In the genomic region with DNA sequence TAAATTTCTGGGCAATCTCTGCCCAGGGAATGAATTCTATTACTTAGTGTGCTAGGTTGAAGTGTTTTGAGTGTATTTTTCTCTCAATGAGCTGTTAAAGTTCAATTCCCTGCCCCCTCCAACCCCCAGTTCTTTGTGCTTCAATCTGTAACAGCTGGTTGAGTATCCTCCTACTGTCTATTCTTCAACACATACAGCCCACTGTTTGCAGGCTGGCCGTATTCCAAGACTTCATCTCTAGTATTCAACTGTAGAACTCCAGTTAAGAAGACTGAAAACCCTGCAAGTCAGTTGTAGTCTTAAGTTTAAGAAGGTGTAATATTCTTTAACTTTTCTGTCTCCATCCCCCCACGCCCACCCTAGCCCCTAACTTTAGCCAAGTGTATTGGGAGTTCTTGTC, we compare ENCODE assay signal across 20 mouse cellular contexts. TPM values are rescaled to one million over a fixed set of nuclear protein-coding genes. Genes with fewer than 3 reads are reported as not detected.
DNase-seq lines count a peak whose midpoint lies in the region; ATAC-seq and TF ChIP-seq lines count a peak whose summit lies in the region.
"Had no signal": no experiment of that assay in that cellular context is flagged by ENCODE, and none has a peak within 500 bp of the region (broad histone marks: within the 10 kb centered on the region; RNA-seq: fewer than 3 reads in every experiment).

No protein-coding gene starts in this region.

- DNase-seq in embryonic facial prominence, embryonic 14.5 days (ENCODE audit: low spot score) = peak; percentile 62
- DNase-seq in embryonic facial prominence, embryonic 10.5 days (ENCODE audit: low spot score) = no peak
- DNase-seq in lung, embryonic 14.5 days = peak; percentile 70
- DNase-seq in lung, postnatal 4 days = no peak
- peak; percentile 65 for DNase-seq in brain, embryonic 14.5 days (ENCODE audit: low read depth)
- peak; percentile 66 to 70 for DNase-seq in left cerebral cortex, postnatal 14 days (ENCODE audit: low spot score in 2 of 2)
- no peak for DNase-seq in cerebellum, postnatal 36 days
- DNase-seq: cerebellum, adult 11-12 months; cerebellum, postnatal 25 days; gastrocnemius, postnatal 25 days; kidney, adult 8-10 months; kidney, postnatal 4 days; lung, postnatal 10 days had no signal

- H3K9ac ChIP-seq in embryonic facial prominence, embryonic 14.5 days (ENCODE audit: low read depth, low read length) = no peak overlapping the region
- H3K9ac ChIP-seq in lung, embryonic 14.5 days = no peak overlapping the region
- H3K9ac ChIP-seq: liver, embryonic 14.5 days had no signal

- no peak for TF ChIP-seq CTCF in lung, embryonic 14.5 days (IDR thresholded peaks at IDR 0.05; ENCODE audit: low read depth)
- no peak for TF ChIP-seq CTCF in brain, embryonic 14.5 days (IDR thresholded peaks at IDR 0.05; ENCODE audit: borderline replicate concordance, extremely low read depth, insufficient read depth, insufficient read length)

- H3K4me1 ChIP-seq in embryonic facial prominence, embryonic 14.5 days (ENCODE audit: control insufficient read depth, insufficient read depth, low read length) = no peaks in the 10 kb centered on the region
- H3K4me1 ChIP-seq in embryonic facial prominence, embryonic 10.5 days = no peaks in the 10 kb centered on the region
- peaks cover 3% of the 10 kb centered on the region; the same call in 1 of the 2 replicates for H3K4me1 ChIP-seq in lung, embryonic 14.5 days (ENCODE audit: insufficient read depth)
- H3K4me1 ChIP-seq: hindbrain, embryonic 10.5 days had no signal

- no peaks in the 10 kb centered on the region for H3K9me3 ChIP-seq in embryonic facial prominence, embryonic 14.5 days (ENCODE audit: control insufficient read depth, low read length)
- no peaks in the 10 kb centered on the region for H3K9me3 ChIP-seq in embryonic facial prominence, embryonic 10.5 days
- H3K9me3 ChIP-seq in lung, embryonic 14.5 days (ENCODE audit: low read depth, low read length) = no peaks in the 10 kb centered on the region
- H3K9me3 ChIP-seq: G1E; hindbrain, embryonic 10.5 days had no signal

- TF ChIP-seq POLR2A in brain, embryonic 14.5 days (IDR thresholded peaks at IDR 0.05; ENCODE audit: borderline replicate concordance, extremely low read depth, insufficient read depth, insufficient read length, poor library complexity, severe bottlenecking) = no peak

- 70% methylated on average over 2 of the region's 2 CpGs for WGBS in embryonic facial prominence, embryonic 14.5 days
- WGBS in embryonic facial prominence, embryonic 10.5 days = 84% methylated on average over 2 of the region's 2 CpGs
- WGBS in lung, embryonic 14.5 days = 61% methylated on average over 2 of the region's 2 CpGs

- no peak overlapping the region for H3K4me2 ChIP-seq in embryonic facial prominence, embryonic 14.5 days (ENCODE audit: low read depth, low read length)
- no peak overlapping the region for H3K4me2 ChIP-seq in lung, embryonic 14.5 days

- H3K36me3 ChIP-seq in embryonic facial prominence, embryonic 14.5 days (ENCODE audit: control insufficient read depth, insufficient read depth, low read length) = no peaks in the 10 kb centered on the region
- H3K36me3 ChIP-seq in embryonic facial prominence, embryonic 10.5 days (replicated peaks) = no peaks in the 10 kb centered on the region
- no peaks in the 10 kb centered on the region for H3K36me3 ChIP-seq in lung, embryonic 14.5 days (ENCODE audit: insufficient read depth)
- H3K36me3 ChIP-seq: G1E; hindbrain, embryonic 10.5 days had no signal

- intact Hi-C loops in left cerebral cortex, postnatal 14 days (cut with DNase I) = no loop called here

- no peak overlapping the region for H3K27ac ChIP-seq in embryonic facial prominence, embryonic 14.5 days (replicated peaks; ENCODE audit: low read depth, low read length)
- no peak overlapping the region for H3K27ac ChIP-seq in embryonic facial prominence, embryonic 10.5 days (replicated peaks)
- H3K27ac ChIP-seq in lung, embryonic 14.5 days (ENCODE audit: low read depth) = no peak overlapping the region
- H3K27ac ChIP-seq: hindbrain, embryonic 10.5 days; liver, embryonic 14.5 days had no signal

- H3K4me3 ChIP-seq in embryonic facial prominence, embryonic 14.5 days (ENCODE audit: low read depth, low read length) = no peak overlapping the region
- no peak overlapping the region for H3K4me3 ChIP-seq in embryonic facial prominence, embryonic 10.5 days
- H3K4me3 ChIP-seq in lung, embryonic 14.5 days (ENCODE audit: low read depth, low read length) = no peak overlapping the region
- H3K4me3 ChIP-seq: erythroblast, embryonic 14.5 days; hindbrain, embryonic 10.5 days had no signal

- no peak for ATAC-seq in embryonic facial prominence, embryonic 14.5 days (ENCODE audit: low read depth)
- ATAC-seq in lung, embryonic 14.5 days (ENCODE audit: insufficient read depth) = no peak
- no peak for ATAC-seq in erythroid progenitor cell, adult 5-6 weeks (replicated peaks; ENCODE audit: low FRiP score, poor library complexity, severe bottlenecking)
- ATAC-seq: CD4-positive, CD25-positive, alpha-beta regulatory T cell, adult 4 months; inflammation-experienced regulatory T-cells, adult 6 months had no signal

- no peaks in the 10 kb centered on the region for H3K27me3 ChIP-seq in embryonic facial prominence, embryonic 14.5 days (replicated peaks; ENCODE audit: control insufficient read depth, insufficient read depth, low read length)
- H3K27me3 ChIP-seq in embryonic facial prominence, embryonic 10.5 days (replicated peaks; ENCODE audit: low read depth, poor library complexity, severe bottlenecking) = no peaks in the 10 kb centered on the region
- H3K27me3 ChIP-seq in lung, embryonic 14.5 days (ENCODE audit: insufficient read depth, low read length) = no peaks in the 10 kb centered on the region

RNA-seq across cellular contexts. Expression of a gene that starts 10.0 kb away (rescaled TPM):
- 4.3 and 4.9 TPM in 2 replicates for polyA plus RNA-seq in embryonic facial prominence, embryonic 14.5 days (2014; fragmentation: Nextera tagmentation; extraction: Ambion mirVana)
- 2.2 and 2.3 TPM in 2 replicates for polyA plus RNA-seq in embryonic facial prominence, embryonic 10.5 days (2016; fragmentation: Nextera tagmentation; extraction: Ambion mirVana)
- 4.8 and 5.2 TPM in 2 replicates for polyA plus RNA-seq in lung, embryonic 14.5 days (2014; fragmentation: Nextera tagmentation; extraction: Ambion mirVana)
- polyA plus RNA-seq in brain, embryonic 14.5 days (2012; rRNA removed) = 15.9 and 17.5 TPM in 2 replicates
- total RNA-seq in left cerebral cortex, postnatal 14 days (2021) = 10 to 100 TPM; 28.6 to 32.5 TPM
- 0.84 TPM in 1 of 2 replicates, not detected in the other for total RNA-seq in erythroid progenitor cell, adult 5-6 weeks (2015; ENCODE audit: low replicate concordance)
- 1.1 and 4.2 TPM in 2 replicates for total RNA-seq in erythroid progenitor cell, adult 5-6 weeks (2017; ENCODE audit: low replicate concordance)
- polyA plus RNA-seq: erythroblast, embryonic 14.5 days had no signal

Comparison
In these comparisons a context has a peak if more than half of its experiments do, and no peak if none do; other contexts are left out.
1. DNase-seq: peak in embryonic facial prominence, embryonic 14.5 days (single experiment), lung, embryonic 14.5 days (single experiment), brain, embryonic 14.5 days (single experiment) and left cerebral cortex, postnatal 14 days (2 of 2); none in embryonic facial prominence, embryonic 10.5 days (single experiment), lung, postnatal 4 days (0 of 2) and cerebellum, postnatal 36 days (0 of 2).